Mouse (Mus musculus): Measurements from ENCODE around the gene Zmat3. TPM values are rescaled to one million over a fixed set of nuclear protein-coding genes. Genes with fewer than 3 reads are reported as not detected.

Gene Zmat3
- polyA plus RNA-seq, 1 experiment from 2014 or later: 10.6 TPM

DNA sequence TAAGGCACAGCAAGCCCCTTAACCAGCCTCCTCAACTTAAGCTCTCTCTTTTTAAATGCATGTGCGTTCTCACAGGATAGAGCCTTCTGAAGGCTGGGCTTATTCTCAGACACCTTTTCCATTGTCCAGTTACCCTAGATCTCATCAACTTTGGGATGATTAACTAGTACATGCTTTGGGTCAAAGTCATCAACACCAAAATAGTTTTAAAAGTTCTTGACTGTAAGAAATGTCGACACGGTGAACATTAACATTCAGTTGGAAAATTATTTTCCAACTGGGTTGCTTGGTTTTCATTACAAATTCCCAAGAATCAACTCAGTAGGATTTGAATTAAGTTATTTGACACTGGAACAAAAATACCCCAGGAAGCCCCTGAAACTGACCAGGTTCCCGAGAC, 27.0 kb upstream of the Zmat3 start:
- H3K9me3 ChIP-seq (ENCODE audit: control insufficient read depth, low read length): no peaks in the 10 kb centered on the region
- H3K27me3 ChIP-seq (ENCODE audit: control insufficient read depth, insufficient read depth, low read length): no peaks in the 10 kb centered on the region
- ATAC-seq (ENCODE audit: insufficient read depth, low FRiP score, low TSS enrichment): no peak
- H3K9ac ChIP-seq (ENCODE audit: low read length): no peak overlapping the region
- no peaks in the 10 kb centered on the region for H3K4me1 ChIP-seq (ENCODE audit: control insufficient read depth, insufficient read depth, low read length)
- WGBS: 90% methylated on average over 4 of the region's 4 CpGs
- H3K4me2 ChIP-seq (ENCODE audit: low read depth): no peak overlapping the region
- no peak for DNase-seq (ENCODE audit: low spot score)
- no peaks in the 10 kb centered on the region for H3K36me3 ChIP-seq (ENCODE audit: control insufficient read depth, insufficient read depth, low read length)
- H3K4me3 ChIP-seq (ENCODE audit: low read depth, low read length): no peak overlapping the region
- no peak overlapping the region for H3K27ac ChIP-seq (ENCODE audit: low read depth, low read length)

DNA sequence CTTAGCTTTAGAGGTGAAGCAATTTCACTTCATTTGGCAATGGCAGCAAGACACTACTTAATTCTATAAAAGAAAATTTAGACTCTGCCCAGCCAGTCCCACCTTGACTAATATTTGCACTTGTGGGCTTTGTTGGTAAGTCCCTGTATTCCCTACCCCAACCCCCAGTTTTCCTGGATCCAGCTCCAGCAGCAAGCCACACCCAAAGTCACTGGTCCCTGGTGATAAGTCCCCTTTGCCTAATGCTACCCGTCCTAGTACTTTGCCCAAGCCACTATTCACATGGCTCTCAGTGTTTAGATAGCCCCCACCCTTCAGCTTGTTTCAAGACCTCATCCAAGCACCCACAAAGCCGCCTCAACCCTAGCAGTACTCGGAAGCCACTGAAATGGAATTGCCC, 15.7 kb upstream of the Zmat3 start:
- Histone ChIP-seq H3K4me2 (ENCODE audit: low read depth) (no peak overlapping the region), H3K36me3 (ENCODE audit: control insufficient read depth, insufficient read depth, low read length) (no peaks in the 10 kb centered on the region), H3K27me3 (ENCODE audit: control insufficient read depth, insufficient read depth, low read length) (no peaks in the 10 kb centered on the region), H3K9ac (ENCODE audit: low read length) (no peak overlapping the region), H3K4me1 (ENCODE audit: control insufficient read depth, insufficient read depth, low read length) (no peaks in the 10 kb centered on the region), H3K27ac (ENCODE audit: low read depth, low read length) (no peak overlapping the region), H3K4me3 (ENCODE audit: low read depth, low read length) (no peak overlapping the region), H3K9me3 (ENCODE audit: control insufficient read depth, low read length) (no peaks in the 10 kb centered on the region)
- no peak for ATAC-seq (ENCODE audit: insufficient read depth, low FRiP score, low TSS enrichment)
- DNase-seq (ENCODE audit: low spot score): no peak
- 88% methylated on average over 3 of the region's 3 CpGs for WGBS

DNA sequence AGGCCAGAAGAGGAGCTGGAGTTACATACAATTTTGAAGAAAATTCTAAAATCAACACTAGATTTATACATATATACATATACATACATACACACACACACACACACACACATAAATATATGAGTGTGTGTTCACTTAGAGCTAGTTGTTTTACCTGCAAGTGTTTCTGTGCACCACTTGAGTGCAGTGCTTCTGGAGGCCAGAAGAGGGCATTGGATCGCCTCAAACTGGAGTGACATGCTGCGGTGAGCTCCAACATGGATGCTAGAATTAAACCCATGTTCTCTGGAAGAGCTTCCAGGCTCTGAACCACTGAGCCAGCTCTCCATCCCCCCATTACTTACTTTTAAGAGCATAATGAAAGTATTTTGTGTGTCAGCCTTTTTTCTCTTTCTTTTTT, 14.1 kb upstream of the Zmat3 start:
- H3K27ac ChIP-seq (ENCODE audit: low read depth, low read length): no peak overlapping the region
- no peaks in the 10 kb centered on the region for H3K36me3 ChIP-seq (ENCODE audit: control insufficient read depth, insufficient read depth, low read length)
- H3K9ac ChIP-seq (ENCODE audit: low read length): no peak overlapping the region
- no peaks in the 10 kb centered on the region for H3K4me1 ChIP-seq (ENCODE audit: control insufficient read depth, insufficient read depth, low read length)
- DNase-seq (ENCODE audit: low spot score): no peak
- no peak overlapping the region for H3K4me3 ChIP-seq (ENCODE audit: low read depth, low read length)
- H3K4me2 ChIP-seq (ENCODE audit: low read depth): no peak overlapping the region
- ATAC-seq (ENCODE audit: insufficient read depth, low FRiP score, low TSS enrichment): no peak
- 35% methylated on average over 2 of the region's 2 CpGs for WGBS
- no peaks in the 10 kb centered on the region for H3K9me3 ChIP-seq (ENCODE audit: control insufficient read depth, low read length)
- H3K27me3 ChIP-seq (ENCODE audit: control insufficient read depth, insufficient read depth, low read length): no peaks in the 10 kb centered on the region

DNA sequence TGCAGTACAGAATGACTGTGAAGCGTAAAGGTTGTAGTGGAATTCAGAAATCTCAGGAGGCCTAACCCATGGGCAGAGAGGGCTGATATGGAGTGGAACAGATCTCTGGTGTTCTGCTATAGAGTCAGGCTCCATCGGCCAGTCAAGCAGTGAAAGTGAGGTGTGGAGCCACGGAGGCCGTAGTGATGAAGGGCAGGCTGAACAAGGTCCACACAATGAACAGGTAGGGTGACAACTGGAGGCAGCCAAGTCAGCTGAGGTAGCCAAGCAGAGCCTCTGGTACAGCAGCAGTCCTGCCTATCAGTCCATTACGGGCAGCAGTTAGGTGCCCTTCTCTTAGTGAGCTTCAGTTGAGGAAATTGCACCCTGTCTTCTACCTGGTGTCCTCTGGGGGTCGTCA, 7.4 kb upstream of the Zmat3 start:
- 87% methylated on average over 6 of the region's 6 CpGs for whole genome bisulfite sequencing
- H3K36me3 ChIP-seq (ENCODE audit: control insufficient read depth, insufficient read depth, low read length): no peaks in the 10 kb centered on the region
- no peak overlapping the region for H3K4me2 ChIP-seq (ENCODE audit: low read depth)
- no peak overlapping the region for H3K4me3 ChIP-seq (ENCODE audit: low read depth, low read length)
- no peaks in the 10 kb centered on the region for H3K4me1 ChIP-seq (ENCODE audit: control insufficient read depth, insufficient read depth, low read length)
- H3K27ac ChIP-seq (ENCODE audit: low read depth, low read length): no peak overlapping the region
- no peak for DNase-seq (ENCODE audit: low spot score)
- ATAC-seq (ENCODE audit: insufficient read depth, low FRiP score, low TSS enrichment): no peak
- no peak overlapping the region for H3K9ac ChIP-seq (ENCODE audit: low read length)
- no peaks in the 10 kb centered on the region for H3K9me3 ChIP-seq (ENCODE audit: control insufficient read depth, low read length)
- no peaks in the 10 kb centered on the region for H3K27me3 ChIP-seq (ENCODE audit: control insufficient read depth, insufficient read depth, low read length)

DNA sequence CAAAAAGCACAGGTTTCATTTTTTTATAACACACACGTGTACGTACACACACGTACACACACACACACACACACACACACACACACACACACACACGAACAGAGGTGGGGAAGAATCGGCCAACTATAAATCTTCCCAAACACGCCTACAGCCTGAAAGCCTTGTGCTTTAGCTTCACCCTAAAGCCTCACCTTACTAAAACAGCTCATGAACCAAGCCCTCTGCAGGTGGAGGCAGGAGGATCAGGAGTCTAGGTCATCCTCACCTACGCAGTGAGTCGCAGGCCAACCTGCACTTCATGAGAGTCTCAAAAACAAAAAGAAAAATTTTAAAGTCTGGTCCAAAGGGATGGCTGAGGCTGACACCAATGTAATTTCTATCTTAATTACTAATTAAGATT, 6.7 kb upstream of the Zmat3 start:
- H3K9ac ChIP-seq (ENCODE audit: low read length): no peak overlapping the region
- H3K4me3 ChIP-seq (ENCODE audit: low read depth, low read length): no peak overlapping the region
- H3K4me2 ChIP-seq (ENCODE audit: low read depth): no peak overlapping the region
- no peak for DNase-seq (ENCODE audit: low spot score)
- no peak overlapping the region for H3K27ac ChIP-seq (ENCODE audit: low read depth, low read length)
- H3K36me3 ChIP-seq (ENCODE audit: control insufficient read depth, insufficient read depth, low read length): no peaks in the 10 kb centered on the region
- 86% methylated on average over 8 of the region's 8 CpGs for WGBS
- ATAC-seq (ENCODE audit: insufficient read depth, low FRiP score, low TSS enrichment): no peak
- no peaks in the 10 kb centered on the region for H3K27me3 ChIP-seq (ENCODE audit: control insufficient read depth, insufficient read depth, low read length)
- no peaks in the 10 kb centered on the region for H3K9me3 ChIP-seq (ENCODE audit: control insufficient read depth, low read length)
- H3K4me1 ChIP-seq (ENCODE audit: control insufficient read depth, insufficient read depth, low read length): no peaks in the 10 kb centered on the region

DNA sequence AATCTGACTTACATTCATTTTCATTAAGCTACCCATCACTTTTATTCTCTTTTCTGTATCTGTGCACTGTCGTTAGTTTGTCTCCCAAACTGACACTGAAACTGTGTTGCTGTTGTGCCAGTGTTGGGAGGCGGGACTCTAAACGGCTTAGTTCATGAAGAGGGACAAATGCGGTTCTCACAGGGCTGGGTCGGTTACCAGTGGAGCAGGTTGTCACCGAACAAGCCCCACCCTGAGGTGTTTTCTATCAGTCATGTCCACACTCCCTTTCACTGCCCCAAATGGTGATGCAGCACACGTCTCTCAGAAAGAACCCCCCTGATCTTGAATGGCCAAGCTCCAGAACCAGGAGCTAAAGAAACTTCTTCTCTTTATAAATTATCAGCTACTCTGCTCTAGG, 6.1 kb upstream of the Zmat3 start:
- Histone ChIP-seq H3K27ac (ENCODE audit: low read depth, low read length) (no peak overlapping the region), H3K9ac (ENCODE audit: low read length) (no peak overlapping the region), H3K4me3 (ENCODE audit: low read depth, low read length) (no peak overlapping the region), H3K36me3 (ENCODE audit: control insufficient read depth, insufficient read depth, low read length) (no peaks in the 10 kb centered on the region), H3K9me3 (ENCODE audit: control insufficient read depth, low read length) (no peaks in the 10 kb centered on the region), H3K27me3 (ENCODE audit: control insufficient read depth, insufficient read depth, low read length) (no peaks in the 10 kb centered on the region), H3K4me2 (ENCODE audit: low read depth) (no peak overlapping the region), H3K4me1 (ENCODE audit: control insufficient read depth, insufficient read depth, low read length) (no peaks in the 10 kb centered on the region)
- 78% methylated on average over 7 of the region's 7 CpGs for WGBS
- no peak for DNase-seq (ENCODE audit: low spot score)
- no peak for ATAC-seq (ENCODE audit: insufficient read depth, low FRiP score, low TSS enrichment)

DNA sequence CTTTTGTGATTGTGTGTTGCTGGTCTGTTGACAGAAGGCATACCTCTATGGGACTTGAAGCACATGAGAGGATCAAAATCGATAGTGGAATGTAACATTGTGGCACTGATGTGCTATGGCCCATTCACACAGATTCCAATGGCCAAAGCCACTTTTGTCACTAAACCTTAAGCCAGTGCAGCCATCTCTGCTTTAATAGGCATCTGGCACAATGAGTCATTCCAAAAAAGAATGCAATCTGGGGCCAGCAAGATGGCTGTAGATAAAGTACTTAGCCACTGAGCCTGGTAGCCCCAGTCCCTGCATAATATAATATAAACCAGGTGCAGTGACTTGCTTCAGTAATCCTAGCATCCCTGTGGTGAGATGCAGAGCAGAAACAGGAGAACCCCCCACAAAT, 1.7 kb upstream of the Zmat3 start:
- Histone ChIP-seq H3K27me3 (ENCODE audit: control insufficient read depth, insufficient read depth, low read length) (no peaks in the 10 kb centered on the region), H3K4me2 (ENCODE audit: low read depth) (no peak overlapping the region), H3K4me1 (ENCODE audit: control insufficient read depth, insufficient read depth, low read length) (0 out of 2 replicates have a peak, but pooled peaks cover 3% of the 10 kb centered on the region), H3K27ac (ENCODE audit: low read depth, low read length) (no peak overlapping the region), H3K9me3 (ENCODE audit: control insufficient read depth, low read length) (no peaks in the 10 kb centered on the region), H3K4me3 (ENCODE audit: low read depth, low read length) (no peak overlapping the region), H3K36me3 (ENCODE audit: control insufficient read depth, insufficient read depth, low read length) (no peaks in the 10 kb centered on the region), H3K9ac (ENCODE audit: low read length) (no peak overlapping the region)
- DNase-seq (ENCODE audit: low spot score) (no peak), ATAC-seq (ENCODE audit: insufficient read depth, low FRiP score, low TSS enrichment) (no peak)
- 97% methylated on average over 1 of the region's 1 CpGs for WGBS

DNA sequence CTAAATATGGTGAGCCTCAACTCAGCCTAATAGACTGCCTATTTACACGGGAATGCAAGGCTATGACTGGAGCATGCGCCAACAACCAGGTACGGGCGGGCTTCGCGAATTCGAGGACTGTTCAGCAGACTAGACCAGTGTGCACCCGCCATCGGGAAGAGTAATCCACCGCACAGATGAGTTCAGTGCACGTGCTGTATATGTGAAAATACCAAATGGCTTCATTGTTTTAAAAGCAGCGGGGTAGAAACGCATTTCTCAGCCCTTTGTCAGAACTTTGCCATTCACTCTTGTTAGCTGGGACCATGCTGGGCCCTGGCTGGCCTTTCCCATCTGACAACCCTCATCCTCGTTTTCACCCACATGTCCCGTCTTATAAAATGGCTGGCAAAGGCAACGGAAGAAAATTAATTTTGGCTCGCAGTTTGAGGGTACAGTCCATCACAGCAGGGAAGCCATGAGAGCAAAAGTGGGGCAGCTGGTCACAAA, 476 bp upstream of the Zmat3 start:
- Histone ChIP-seq H3K27ac (ENCODE audit: low read depth, low read length) (no peak overlapping the region), H3K27me3 (ENCODE audit: control insufficient read depth, insufficient read depth, low read length) (no peaks in the 10 kb centered on the region), H3K4me1 (ENCODE audit: control insufficient read depth, insufficient read depth, low read length) (0 out of 2 replicates have a peak, but pooled peaks cover 3% of the 10 kb centered on the region), H3K9ac (ENCODE audit: low read length) (no peak overlapping the region; the same call in 1 of the 2 replicates), H3K9me3 (ENCODE audit: control insufficient read depth, low read length) (no peaks in the 10 kb centered on the region), H3K36me3 (ENCODE audit: control insufficient read depth, insufficient read depth, low read length) (no peaks in the 10 kb centered on the region), H3K4me2 (ENCODE audit: low read depth) (peak overlapping the region; percentile 79), H3K4me3 (ENCODE audit: low read depth, low read length) (peak overlapping the region; percentile 86)
- DNase-seq (ENCODE audit: low spot score) (peak; percentile 18), ATAC-seq (ENCODE audit: insufficient read depth, low FRiP score, low TSS enrichment) (peak; percentile 43; the same call in 1 of the 2 replicates)
- WGBS: 62% methylated on average over 17 of the region's 17 CpGs

DNA sequence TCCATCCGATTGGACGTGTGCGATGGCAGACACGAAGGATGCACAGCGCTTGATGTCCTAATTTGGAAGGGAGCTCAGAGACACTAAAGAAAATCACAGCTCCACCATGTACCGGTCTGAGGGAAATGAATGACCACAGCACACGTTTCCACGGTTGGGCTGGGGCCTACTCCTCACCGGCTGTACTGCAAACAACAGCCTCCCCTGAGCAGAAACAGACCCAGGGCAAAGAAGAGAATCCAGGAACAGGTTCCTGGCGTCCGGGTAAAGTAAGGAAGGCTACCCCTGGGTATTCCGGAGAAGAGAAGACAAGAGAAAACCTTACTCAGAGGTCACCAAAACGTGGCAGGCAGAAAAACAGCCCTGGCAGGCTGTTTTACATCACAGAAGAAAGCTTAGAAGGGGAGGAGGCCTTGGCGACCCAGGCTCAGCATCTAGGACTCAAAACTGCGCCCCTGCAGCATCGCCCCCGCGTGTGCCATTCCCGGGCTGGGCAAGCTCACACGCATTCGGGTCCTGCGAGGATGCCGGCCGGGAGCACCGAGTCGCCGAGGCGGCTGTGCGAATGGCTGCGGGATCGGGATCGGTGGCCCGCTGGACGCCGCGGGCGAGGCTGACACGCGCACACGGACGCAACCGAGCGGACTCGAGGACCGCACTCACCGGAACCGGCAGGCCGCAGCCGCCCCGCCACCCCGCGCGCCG, 821 bp downstream of the Zmat3 start:
- Histone ChIP-seq H3K27me3 (ENCODE audit: control insufficient read depth, insufficient read depth, low read length) (no peaks in the 10 kb centered on the region), H3K9me3 (ENCODE audit: control insufficient read depth, low read length) (no peaks in the 10 kb centered on the region), H3K36me3 (ENCODE audit: control insufficient read depth, insufficient read depth, low read length) (no peaks in the 10 kb centered on the region), H3K9ac (ENCODE audit: low read length) (peak overlapping the region; percentile 90), H3K4me3 (ENCODE audit: low read depth, low read length) (peak overlapping the region; percentile 86), H3K4me2 (ENCODE audit: low read depth) (peak overlapping the region; percentile 79), H3K27ac (ENCODE audit: low read depth, low read length) (peak overlapping the region; percentile 76), H3K4me1 (ENCODE audit: control insufficient read depth, insufficient read depth, low read length) (0 out of 2 replicates have a peak, but pooled peaks cover 3% of the 10 kb centered on the region)
- peak; percentile 77 for ATAC-seq (ENCODE audit: insufficient read depth, low FRiP score, low TSS enrichment)
- WGBS: 1% methylated on average over 52 of the region's 54 CpGs
- peak; percentile 72 for DNase-seq (ENCODE audit: low spot score)
